Mouse (Mus musculus) left cerebral cortex, postnatal 36 days (tissue): ENCODE results near the gene Msantd3. TPM values are rescaled to one million over a fixed set of nuclear protein-coding genes. Genes with fewer than 3 reads are reported as not detected.

Experiments used
- DNase-seq, 2 experiments: peaks; one replicate each; pipeline ENCODE4 v3.0.0; 2021 to 2022; ENCODE audit warnings: low spot score in 2 of 2, mixed read lengths in 1 of 2
- intact Hi-C: fragments of 180-260 bp; cut with DNase I; formaldehyde crosslinking; loops from one replicate; pipeline ENCODE4 v1.15.1; 2025
- total RNA-seq, 2 experiments: library from RNA; stranded (reverse); gene quantifications; 2 replicates each; pipeline ENCODE4 v1.2.3; 2021

The Msantd3 gene
- total RNA-seq, 2 experiments from 2014 or later = 21.2 to 24.9 TPM

DNA sequence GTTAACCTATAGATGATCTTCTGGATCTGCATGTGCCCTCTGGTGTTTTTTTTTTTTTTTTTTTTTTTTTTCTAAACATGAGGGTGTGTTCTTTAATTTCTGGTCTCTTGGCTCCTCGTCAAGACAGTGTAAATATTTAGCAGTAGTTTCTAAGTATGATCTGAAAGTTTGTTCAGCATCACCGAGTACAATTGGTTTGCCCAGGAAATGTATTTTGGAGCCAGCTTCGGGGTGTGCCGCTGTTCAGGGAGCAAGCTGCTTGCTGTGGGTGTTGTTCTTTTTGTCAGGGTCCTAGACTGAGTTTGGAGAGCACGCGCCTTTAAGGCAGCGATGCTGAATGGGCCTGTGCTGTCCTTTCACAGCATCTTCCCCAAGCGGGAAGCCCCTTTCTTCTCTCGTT is 48.8 kb downstream of the Msantd3 start:
- intact Hi-C loops = loop anchor here (5.0 kb wide), 2 partner anchors 46 to 94 kb away; no protein-coding TSS in a partner anchor

DNA sequence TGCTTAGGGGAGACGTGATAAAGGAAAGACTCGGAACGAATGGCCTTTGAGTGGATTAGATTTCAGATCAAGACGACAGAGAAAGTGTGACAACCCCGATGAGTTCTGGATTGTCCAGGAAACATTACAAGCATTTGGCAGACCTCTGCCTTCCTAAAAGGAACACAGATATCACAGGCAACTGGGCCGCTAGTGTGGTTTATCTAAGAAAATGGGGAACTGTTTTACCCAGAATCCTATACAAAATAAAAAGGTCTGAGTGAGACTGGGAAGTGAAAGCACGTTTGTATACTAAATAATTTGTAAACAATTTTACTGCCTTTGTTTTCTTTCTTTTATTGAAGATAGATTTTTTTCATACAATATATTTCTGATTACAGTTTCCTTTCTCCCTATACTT is 51.1 kb downstream of the Msantd3 start:
- intact Hi-C loops = no loop called here
- DNase-seq = no peak

More for the DNA sequence above, 48.8 kb downstream of the Msantd3 start:
- no peak for DNase-seq

- DNase-seq = no peak
- intact Hi-C loops = no loop called here
Measured at GRCm38 (mm10) chr4:48591390-48591789, 51.7 kb downstream of the Msantd3 start.

DNA sequence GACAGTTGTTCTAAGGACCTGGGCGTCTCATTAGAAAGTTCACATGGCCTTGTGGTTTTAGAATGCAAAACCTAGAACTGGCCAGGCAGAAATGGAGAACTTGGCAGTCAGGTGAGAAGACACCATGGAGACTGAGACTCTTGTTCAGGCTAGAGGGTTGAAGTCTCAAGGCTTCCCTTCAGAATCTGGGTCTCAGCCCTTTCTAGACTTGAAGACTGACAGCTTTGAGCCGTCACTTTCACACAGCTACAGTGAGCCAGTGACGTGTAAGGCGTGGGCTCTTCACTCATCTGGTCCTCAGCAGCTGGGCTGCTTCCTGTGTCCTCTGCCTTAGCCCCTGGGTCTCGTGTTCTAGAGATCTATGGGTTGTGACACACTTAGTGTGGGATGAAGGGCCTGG is 52.6 kb downstream of the Msantd3 start:
- intact Hi-C loops = no loop called here
- no peak for DNase-seq

GRCm38 (mm10) chr4:48592844-48593243 is 53.1 kb downstream of the Msantd3 start:
- DNase-seq = no peak
- intact Hi-C loops = no loop called here

- intact Hi-C loops = no loop called here
- DNase-seq = no peak
Measured at GRCm38 (mm10) chr4:48596111-48596510, 56.4 kb downstream of the Msantd3 start.

- intact Hi-C loops = no loop called here
Measured at GRCm38 (mm10) chr4:48605650-48606049, 65.9 kb downstream of the Msantd3 start.

DNA sequence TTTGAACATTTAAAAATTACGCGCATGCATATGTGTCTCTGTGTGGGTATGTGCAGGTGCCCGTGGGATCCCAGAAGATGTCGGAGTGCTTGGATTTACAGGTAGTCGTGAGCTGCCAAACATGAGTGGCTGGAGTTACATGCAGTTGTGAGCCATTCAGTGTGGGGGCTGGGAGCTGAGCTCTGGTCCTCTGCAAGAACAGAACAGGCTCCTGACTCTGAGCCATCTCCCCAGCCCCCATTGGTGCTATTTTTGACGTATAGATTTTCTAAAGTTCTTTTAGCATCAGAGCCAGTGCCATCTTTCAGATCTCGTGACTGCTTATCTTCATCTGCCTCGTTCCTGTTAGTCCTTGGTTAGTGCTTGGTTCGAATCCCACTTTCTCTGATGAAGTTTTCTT is 69.8 kb downstream of the Msantd3 start:
- peak in 1 of 2 experiments; percentile 42 for DNase-seq
- intact Hi-C loops = no loop called here

More at GRCm38 (mm10) chr4:48605650-48606049, 65.9 kb downstream of the Msantd3 start:
- DNase-seq = no peak

DNA sequence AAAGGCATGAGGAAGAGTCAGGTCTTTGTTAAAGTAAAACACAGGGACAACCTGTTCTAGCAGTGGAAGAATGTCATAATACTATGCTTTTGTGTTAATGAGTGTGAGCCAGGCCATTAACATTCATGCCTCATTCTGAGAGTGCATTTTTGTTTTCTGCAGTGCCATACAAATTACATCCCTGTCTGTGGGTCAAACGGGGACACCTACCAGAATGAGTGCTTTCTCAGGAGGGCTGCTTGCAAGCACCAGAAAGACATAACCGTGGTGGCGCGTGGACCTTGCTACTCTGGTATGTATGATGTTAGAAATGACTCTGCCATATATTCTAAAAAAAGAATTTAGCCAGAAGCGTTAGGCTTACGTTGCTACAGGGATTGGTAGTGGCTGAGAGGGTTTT is 70.5 kb downstream of the Msantd3 start:
- intact Hi-C loops = no loop called here
- DNase-seq = no peak

Other genes with a start within 250 kb of the Msantd3 start
- gene Tex10, start 66.5 kb upstream of the Msantd3 start, total RNA-seq = 10 to 100 TPM; 18.9 to 22.7 TPM
- gene Tmeff1, start 45.2 kb downstream of the Msantd3 start, total RNA-seq = 100 to 1,000 TPM; 114 to 135 TPM
- gene Cavin4, start 123.6 kb downstream of the Msantd3 start, total RNA-seq = 1 to 10 TPM; 1.4 to 2.3 TPM